Mouse (Mus musculus) bone marrow, adult 2 months (tissue): Measurements from ENCODE around the gene Sbds.

Experiments
- CTCF ChIP-seq: fragments of 200-500 bp; IDR thresholded peaks from 2 replicates; pipeline ENCODE4 v1.5.1; 2011; ENCODE audit warnings: low read length, control low read depth; ENCODE audit not compliant: control insufficient read depth, insufficient read depth
- POLR2A ChIP-seq: fragments of 200-500 bp; IDR thresholded peaks from 2 replicates; pipeline ENCODE4 v1.6.1; 2011; ENCODE audit warnings: low read depth, mild to moderate bottlenecking, control low read depth, low read length, borderline replicate concordance; ENCODE audit not compliant: control insufficient read depth

DNA sequence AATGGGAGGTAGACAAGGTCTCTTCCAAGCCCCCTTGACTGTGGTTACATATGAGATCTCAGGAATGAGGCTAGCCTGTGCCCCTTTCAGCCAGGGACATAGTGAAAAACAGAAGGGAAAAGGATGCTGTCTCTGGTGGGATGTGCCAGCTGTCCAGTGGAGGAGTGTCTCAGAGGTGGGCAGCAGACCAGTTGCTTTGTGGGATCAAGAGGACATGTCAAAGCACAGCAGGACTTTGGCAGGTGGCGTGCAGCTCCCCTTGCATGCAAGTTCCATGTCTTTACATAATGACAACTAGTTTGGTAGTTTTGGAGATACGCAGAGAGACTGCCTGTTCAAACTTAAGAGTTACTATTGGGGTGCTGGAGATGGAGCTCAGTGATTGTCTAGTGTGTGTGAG lies 15.5 kb downstream of the Sbds start:
- TF ChIP-seq POLR2A: no peak
- no peak for TF ChIP-seq CTCF
